Mouse (Mus musculus) erythroblast, embryonic 14.5 days (primary cell): ENCODE data around the gene Acot11. TPM values are rescaled to one million over a fixed set of nuclear protein-coding genes. Genes with fewer than 3 reads are reported as not detected.

Experiments
- H3K27me3 ChIP-seq: 2 replicates; pipeline ENCODE4 v1.6.1; 2012; ENCODE audit warnings: inconsistent platforms; ENCODE audit not compliant: control insufficient read depth
- H3K36me3 ChIP-seq: 2 replicates; pipeline ENCODE4 v1.6.1; 2012; ENCODE audit warnings: mild to moderate bottlenecking, inconsistent platforms; ENCODE audit not compliant: control insufficient read depth
- H3K4me1 ChIP-seq: 2 replicates; pipeline ENCODE4 v1.6.1; 2012; ENCODE audit warnings: inconsistent platforms; ENCODE audit not compliant: control insufficient read depth
- H3K4me3 ChIP-seq: replicated peaks from 2 replicates; pipeline ENCODE3; 2012; ENCODE audit warnings: moderate library complexity, mild to moderate bottlenecking, inconsistent platforms
- H3K9me3 ChIP-seq: 2 replicates; pipeline ENCODE4 v1.6.1; 2012; ENCODE audit warnings: low read length, inconsistent platforms, mixed read lengths; ENCODE audit not compliant: control insufficient read depth
- GATA1 ChIP-seq: IDR thresholded peaks from 2 replicates; pipeline ENCODE4 v1.6.1; 2012; ENCODE audit warnings: low read length, inconsistent platforms, mixed read lengths
- TAL1 ChIP-seq: IDR thresholded peaks from 3 replicates; pipeline ENCODE4 v1.6.1; 2012; ENCODE audit warnings: low read length, inconsistent platforms, mixed read lengths
- polyA plus RNA-seq: library from polyadenylated mRNA; stranded (reverse); fragments of >175 nt; gene quantifications from 2 replicates; pipeline ENCODE4 v1.2.3, GENCODE M21; 2012

Gene Acot11
- polyA plus RNA-seq, 1 experiment: 1.3 TPM

GRCm38 (mm10) chr4:106720631-106721030 lies 84.2 kb downstream of the Acot11 start:
- H3K36me3 ChIP-seq: no peaks in the 10 kb centered on the region
- H3K27me3 ChIP-seq: no peaks in the 10 kb centered on the region; the same call in 1 of the 2 replicates
- no peaks in the 10 kb centered on the region for H3K9me3 ChIP-seq
- no peaks in the 10 kb centered on the region for H3K4me1 ChIP-seq
- TF ChIP-seq GATA1 (no peak), TAL1 (no peak)
- no peak overlapping the region for H3K4me3 ChIP-seq

- Histone ChIP-seq H3K27me3 (peaks cover 5% of the 10 kb centered on the region), H3K9me3 (no peaks in the 10 kb centered on the region), H3K36me3 (no peaks in the 10 kb centered on the region), H3K4me1 (peaks cover 6% of the 10 kb centered on the region), H3K4me3 (no peak overlapping the region)
- TF ChIP-seq GATA1 (no peak), TAL1 (no peak)
Observed at GRCm38 (mm10) chr4:106713622-106714021, 91.2 kb downstream of the Acot11 start.

- no peak overlapping the region for H3K4me3 ChIP-seq
- peaks cover 12% of the 10 kb centered on the region for H3K27me3 ChIP-seq
Observed at GRCm38 (mm10) chr4:106708408-106708807, 96.4 kb downstream of the Acot11 start.

GRCm38 (mm10) chr4:106707957-106708356 lies 96.8 kb downstream of the Acot11 start:
- H3K36me3 ChIP-seq: no peaks in the 10 kb centered on the region
- H3K4me3 ChIP-seq: no peak overlapping the region
- peaks cover 12% of the 10 kb centered on the region for H3K27me3 ChIP-seq
- H3K9me3 ChIP-seq: no peaks in the 10 kb centered on the region
- TF ChIP-seq GATA1 (no peak), TAL1 (no peak)
- no peaks in the 10 kb centered on the region; the same call in 1 of the 2 replicates for H3K4me1 ChIP-seq

More at GRCm38 (mm10) chr4:106708408-106708807, 96.4 kb downstream of the Acot11 start:
- no peaks in the 10 kb centered on the region for H3K9me3 ChIP-seq
- H3K4me1 ChIP-seq: no peaks in the 10 kb centered on the region; the same call in 1 of the 2 replicates
- TF ChIP-seq TAL1 (no peak), GATA1 (no peak)
- H3K36me3 ChIP-seq: no peaks in the 10 kb centered on the region

- TF ChIP-seq TAL1: no peak
- TF ChIP-seq GATA1: no peak
- no peaks in the 10 kb centered on the region; the same call in 1 of the 2 replicates for H3K4me1 ChIP-seq
- H3K36me3 ChIP-seq: no peaks in the 10 kb centered on the region
- peaks cover 11% of the 10 kb centered on the region for H3K27me3 ChIP-seq
- H3K9me3 ChIP-seq: no peaks in the 10 kb centered on the region
- H3K4me3 ChIP-seq: no peak overlapping the region
Observed at GRCm38 (mm10) chr4:106705096-106705665, 99.6 kb downstream of the Acot11 start.

GRCm38 (mm10) chr4:106704416-106704815 lies 100.4 kb downstream of the Acot11 start:
- Histone ChIP-seq H3K36me3 (no peaks in the 10 kb centered on the region), H3K9me3 (no peaks in the 10 kb centered on the region), H3K27me3 (peaks cover 13% of the 10 kb centered on the region), H3K4me3 (no peak overlapping the region), H3K4me1 (no peaks in the 10 kb centered on the region; the same call in 1 of the 2 replicates)
- TF ChIP-seq TAL1: no peak
- TF ChIP-seq GATA1: no peak

GRCm38 (mm10) chr4:106703956-106704355 lies 100.8 kb downstream of the Acot11 start:
- Histone ChIP-seq H3K4me1 (no peaks in the 10 kb centered on the region; the same call in 1 of the 2 replicates), H3K27me3 (peaks cover 13% of the 10 kb centered on the region), H3K9me3 (no peaks in the 10 kb centered on the region), H3K36me3 (no peaks in the 10 kb centered on the region), H3K4me3 (no peak overlapping the region)
- TF ChIP-seq TAL1 (no peak), GATA1 (no peak)

- H3K27me3 ChIP-seq: peaks cover 17% of the 10 kb centered on the region
Observed at GRCm38 (mm10) chr4:106700798-106701197, 104.0 kb downstream of the Acot11 start.

GRCm38 (mm10) chr4:106699989-106700388 lies 104.8 kb downstream of the Acot11 start:
- Histone ChIP-seq H3K27me3 (peaks cover 15% of the 10 kb centered on the region), H3K36me3 (no peaks in the 10 kb centered on the region)
- TF ChIP-seq GATA1: no peak
- no peak for TF ChIP-seq TAL1

More at GRCm38 (mm10) chr4:106700798-106701197, 104.0 kb downstream of the Acot11 start:
- no peaks in the 10 kb centered on the region for H3K36me3 ChIP-seq
- TF ChIP-seq TAL1: no peak
- no peak for TF ChIP-seq GATA1
- no peak overlapping the region for H3K4me3 ChIP-seq
- H3K4me1 ChIP-seq: no peaks in the 10 kb centered on the region
- no peaks in the 10 kb centered on the region for H3K9me3 ChIP-seq

More at GRCm38 (mm10) chr4:106699989-106700388, 104.8 kb downstream of the Acot11 start:
- no peaks in the 10 kb centered on the region for H3K9me3 ChIP-seq
- no peak overlapping the region for H3K4me3 ChIP-seq
- no peaks in the 10 kb centered on the region for H3K4me1 ChIP-seq

Other genes with a start within 250 kb of the Acot11 start
- gene Dhcr24, start 244.0 kb downstream of the Acot11 start, polyA plus RNA-seq: 0.74 and 0.81 TPM in 2 replicates
- not detected in 2 replicates for gene Lexm, start 187.8 kb downstream of the Acot11 start, polyA plus RNA-seq
- gene Ttc22, start 182.6 kb downstream of the Acot11 start, polyA plus RNA-seq: not detected in 2 replicates
- 0.02 and 0.13 TPM in 2 replicates for gene Pars2, start 153.9 kb downstream of the Acot11 start, polyA plus RNA-seq
- gene Ttc4, start 126.1 kb downstream of the Acot11 start, polyA plus RNA-seq: 0.61 and 1.0 TPM in 2 replicates
- gene Mroh7, start 74.1 kb downstream of the Acot11 start, polyA plus RNA-seq: 0.02 TPM in 1 of 2 replicates, not detected in the other
- gene Fam151a, start 71.1 kb downstream of the Acot11 start, polyA plus RNA-seq: not detected in 2 replicates
- gene Ssbp3, start 105.7 kb upstream of the Acot11 start, polyA plus RNA-seq: 93.7 and 94.2 TPM in 2 replicates